Mouse (Mus musculus): ENCODE data around the gene Jsrp1. TPM values are rescaled to one million over a fixed set of nuclear protein-coding genes. Genes with fewer than 3 reads are reported as not detected.

The Jsrp1 gene
- total RNA-seq, 2 experiments from 2014 or later, result 4.7 to 7.2 TPM

Small RNA genes lying within 50 kb of the gene (microRNA-seq; reads per million reads assigned to microRNA genes)
- 2.0 reads per million for gene Mir1982

Other genes starting within 250 kb of the Jsrp1 start
- 10 to 100 TPM; 13.6 to 14.1 TPM for gene Klf16, start 236.2 kb downstream of the Jsrp1 start, total RNA-seq (2021)
- gene Abhd17a, start 223.2 kb downstream of the Jsrp1 start, total RNA-seq (2021), result 100 to 1,000 TPM; 103 to 107 TPM
- 10 to 100 TPM; 64.3 to 64.6 TPM for gene Scamp4, start 210.6 kb downstream of the Jsrp1 start, total RNA-seq (2021)
- gene Adat3, start 210.6 kb downstream of the Jsrp1 start, total RNA-seq (2021), result 1 to 10 TPM; 2.7 to 6.1 TPM
- 1 to 10 TPM; 1.6 to 2.6 TPM for gene Gm49322, start 207.5 kb downstream of the Jsrp1 start, total RNA-seq (2021)
- gene Csnk1g2, start 190.7 kb downstream of the Jsrp1 start, total RNA-seq (2021), result 100 to 1,000 TPM; 129 to 135 TPM
- gene Btbd2, start 156.4 kb downstream of the Jsrp1 start, total RNA-seq (2021), result 10 to 100 TPM; 61.7 to 71.2 TPM
- 100 to 1,000 TPM; 178 to 198 TPM for gene Mknk2, start 135.4 kb downstream of the Jsrp1 start, total RNA-seq (2021)
- 10 to 100 TPM; 19.4 to 20.1 TPM for gene Mob3a, start 111.5 kb downstream of the Jsrp1 start, total RNA-seq (2021)
- 10 to 100 TPM in 1 of 2 experiments, 1 to 10 TPM in 1; 9.9 to 16.6 TPM for gene Izumo4, start 111.3 kb downstream of the Jsrp1 start, total RNA-seq (2021)
- 10 to 100 TPM; 80.3 to 99.6 TPM for gene Ap3d1, start 71.2 kb downstream of the Jsrp1 start, total RNA-seq (2021)
- 10 to 100 TPM; 53.2 to 64.6 TPM for gene Dot1l, start 58.3 kb downstream of the Jsrp1 start, total RNA-seq (2021)
- 10 to 100 TPM; 51.4 to 55.6 TPM for gene Sf3a2, start 15.3 kb downstream of the Jsrp1 start, total RNA-seq (2021)
- gene Plekhj1, start 14.9 kb downstream of the Jsrp1 start, total RNA-seq (2021), result 10 to 100 TPM; 84.6 to 86.8 TPM
- gene Amh, start 8.3 kb downstream of the Jsrp1 start, total RNA-seq (2021), result under 1 TPM; 0.40 to 0.83 TPM
- 1,000 to 10,000 TPM in 1 of 2 experiments, 100 to 1,000 TPM in 1; 923 to 1,039 TPM for gene Oaz1, start 13.2 kb upstream of the Jsrp1 start, total RNA-seq (2021)
- gene Lingo3, start 30.5 kb upstream of the Jsrp1 start, total RNA-seq (2021), result 1 to 10 TPM; 5.8 TPM
- 10 to 100 TPM; 26.6 to 36.8 TPM for gene Lsm7, start 41.7 kb upstream of the Jsrp1 start, total RNA-seq (2021)
- 10 to 100 TPM; 28.1 to 30.3 TPM for gene Sppl2b, start 41.8 kb upstream of the Jsrp1 start, total RNA-seq (2021)
- gene Tmprss9, start 58.4 kb upstream of the Jsrp1 start, total RNA-seq (2021), result not detected
- gene Timm13, start 87.5 kb upstream of the Jsrp1 start, total RNA-seq (2021), result 100 to 1,000 TPM; 202 to 239 TPM
- gene Lmnb2, start 104.7 kb upstream of the Jsrp1 start, total RNA-seq (2021), result 10 to 100 TPM; 11.2 to 17.2 TPM
- 100 to 1,000 TPM in 1 of 2 experiments, 10 to 100 TPM in 1; 81.7 to 149 TPM for gene Gadd45b, start 116.6 kb upstream of the Jsrp1 start, total RNA-seq (2021)
- 1 to 10 TPM; 6.4 to 6.7 TPM for gene Gng7, start 201.4 kb upstream of the Jsrp1 start, total RNA-seq (2021)
- gene Diras1, start 212.2 kb upstream of the Jsrp1 start, total RNA-seq (2021), result 1 to 10 TPM; 1.2 to 1.5 TPM
- 10 to 100 TPM; 33.2 to 68.5 TPM for gene Slc39a3, start 223.9 kb upstream of the Jsrp1 start, total RNA-seq (2021)
- 100 to 1,000 TPM; 223 to 227 TPM for gene Sgta, start 246.7 kb upstream of the Jsrp1 start, total RNA-seq (2021)

All from adrenal gland, postnatal 36 days (tissue).